Mouse (Mus musculus) 3134 (cell line): ENCODE results near the gene Hoxd1.

ENCODE experiments used
- DNase-seq: peaks from one replicate; pipeline ENCODE4 v3.0.0-alpha.2; 2011; ENCODE audit warnings: low spot score; ENCODE audit not compliant: insufficient read length; ENCODE audit errors: extremely low read depth

Gene Hoxd1

GRCm38 (mm10) chr2:74747661-74748141, 15.1 kb upstream of the Hoxd1 start:
- no peak for DNase-seq

- DNase-seq: no peak
Measured at GRCm38 (mm10) chr2:74748436-74748995, 14.3 kb upstream of the Hoxd1 start.

- no peak for DNase-seq
Measured at GRCm38 (mm10) chr2:74749337-74750121, 13.3 kb upstream of the Hoxd1 start.

- no peak for DNase-seq
Measured at GRCm38 (mm10) chr2:74750731-74751250, 12.0 kb upstream of the Hoxd1 start.

GRCm38 (mm10) chr2:74751861-74752260, 10.9 kb upstream of the Hoxd1 start:
- DNase-seq: no peak

GRCm38 (mm10) chr2:74752431-74753174, 10.2 kb upstream of the Hoxd1 start:
- no peak for DNase-seq

GRCm38 (mm10) chr2:74753175-74753523, 9.6 kb upstream of the Hoxd1 start:
- no peak for DNase-seq

- no peak for DNase-seq
Measured at GRCm38 (mm10) chr2:74753711-74754110, 9.1 kb upstream of the Hoxd1 start.

GRCm38 (mm10) chr2:74760146-74760545, 2.6 kb upstream of the Hoxd1 start:
- no peak for DNase-seq

- DNase-seq: no peak
Measured at GRCm38 (mm10) chr2:74761941-74762340, 839 bp upstream of the Hoxd1 start.

GRCm38 (mm10) chr2:74763245-74763735, 510 bp downstream of the Hoxd1 start:
- no peak for DNase-seq

- no peak for DNase-seq
Measured at GRCm38 (mm10) chr2:74763976-74764375, 1.2 kb downstream of the Hoxd1 start.

- DNase-seq: no peak
Measured at GRCm38 (mm10) chr2:74774359-74774758, 11.6 kb downstream of the Hoxd1 start.

- DNase-seq: no peak
Measured at GRCm38 (mm10) chr2:74777536-74778275, 14.9 kb downstream of the Hoxd1 start.

- no peak for DNase-seq
Measured at GRCm38 (mm10) chr2:74781386-74781785, 18.6 kb downstream of the Hoxd1 start.

GRCm38 (mm10) chr2:74795531-74795930, 32.8 kb downstream of the Hoxd1 start:
- DNase-seq: peak; percentile 7

GRCm38 (mm10) chr2:74808431-74808830, 45.7 kb downstream of the Hoxd1 start:
- DNase-seq: no peak
